Mouse (Mus musculus) liver, embryonic 16.5 days (tissue): Measurements from ENCODE around the gene Gm26938. TPM values are rescaled to one million over a fixed set of nuclear protein-coding genes. Genes with fewer than 3 reads are reported as not detected.

Experiments
- ATAC-seq: fragments of 200-750 bp; cut with Nextera tagmentation; 2 replicates; pipeline ENCODE4 v1.8.0; 2017; ENCODE audit warnings: low read depth, mild to moderate bottlenecking, moderate number of reproducible peaks, moderate library complexity
- H3K27ac ChIP-seq: fragments of 300-500 bp; sonication (generic); 2 replicates; pipeline ENCODE4 v1.5.1; 2014; ENCODE audit warnings: mild to moderate bottlenecking, low read length
- H3K27me3 ChIP-seq: fragments of 300-500 bp; sonication (generic); 2 replicates; pipeline ENCODE4 v1.6.1; 2014; ENCODE audit warnings: low read depth, low read length, mixed read lengths; ENCODE audit not compliant: control insufficient read depth, insufficient read depth
- H3K36me3 ChIP-seq: fragments of 300-500 bp; sonication (generic); 2 replicates; pipeline ENCODE4 v1.6.1; 2014; ENCODE audit warnings: mild to moderate bottlenecking; ENCODE audit not compliant: control insufficient read depth, insufficient read depth
- H3K4me1 ChIP-seq: fragments of 300-500 bp; sonication (generic); 2 replicates; pipeline ENCODE4 v1.6.1; 2014; ENCODE audit warnings: low read depth, low read length, mixed read lengths; ENCODE audit not compliant: control insufficient read depth
- H3K4me2 ChIP-seq: fragments of 300-500 bp; sonication (generic); 2 replicates; pipeline ENCODE4 v1.6.1; 2014; ENCODE audit warnings: low read depth, low read length, mixed read lengths
- H3K4me3 ChIP-seq: fragments of 300-500 bp; sonication (generic); 2 replicates; pipeline ENCODE4 v1.5.1; 2014; ENCODE audit warnings: low read depth, mild to moderate bottlenecking, low read length
- H3K9ac ChIP-seq: fragments of 300-500 bp; sonication (generic); 2 replicates; pipeline ENCODE4 v1.6.1; 2014; ENCODE audit warnings: low read depth, low read length
- H3K9me3 ChIP-seq: fragments of 300-500 bp; sonication (generic); replicated peaks from 2 replicates; pipeline ENCODE4 v1.6.1; 2016; ENCODE audit warnings: low read length; ENCODE audit not compliant: control insufficient read depth
- WGBS: fragments of 180-500 bp; shearing (Covaris S2); extraction: QIAGEN DNeasy Blood & Tissue Kit; methylation state at CpG from one replicate; pipeline ENCODE4 v1.1.7; 2014; ENCODE audit not compliant: insufficient replicate concordance; 5-methylcytosine and 5-hydroxymethylcytosine counted together
- polyA plus RNA-seq: library from polyadenylated mRNA; unstranded; fragments of >200 nt; fragmentation: Nextera tagmentation; extraction: Ambion mirVana; gene quantifications from 2 replicates; pipeline ENCODE4 v1.2.1, GENCODE M21; 2015

Gm26938 gene
- 0.14 TPM in 1 of 2 replicates, not detected in the other for polyA plus RNA-seq

DNA sequence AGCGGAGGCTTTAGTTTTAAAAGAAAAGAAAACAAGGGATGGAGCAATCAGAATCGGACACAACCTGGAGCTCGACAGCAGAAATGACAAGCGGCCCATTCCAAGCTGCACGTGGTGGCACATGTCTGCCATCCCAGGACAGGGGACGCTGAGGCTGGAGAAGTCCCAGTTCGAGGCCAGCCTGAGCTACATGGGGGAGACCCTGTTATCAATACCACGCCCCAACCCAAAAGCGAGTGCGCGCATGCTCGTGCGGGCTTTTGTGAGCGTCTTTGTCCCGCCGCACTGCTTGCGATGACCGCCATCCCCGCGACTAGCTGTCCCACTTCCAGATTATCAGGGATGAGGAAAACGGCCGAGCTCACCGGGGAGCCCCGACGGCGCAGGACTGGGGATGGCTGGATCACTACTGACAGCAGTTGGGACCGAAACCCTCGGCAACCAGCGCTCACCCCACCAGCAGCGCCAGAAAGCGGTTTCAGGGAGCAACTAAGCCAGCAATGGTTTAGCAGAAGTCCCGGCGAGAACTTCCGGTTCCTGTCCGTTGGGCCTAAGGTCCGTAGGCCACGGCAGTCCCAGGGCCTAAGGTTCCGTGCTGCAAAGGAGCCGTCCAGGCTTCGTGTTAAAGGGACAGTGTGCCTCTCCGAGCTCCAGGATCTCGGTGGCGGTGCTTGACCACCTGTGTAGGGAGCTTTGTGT lies at the start of gene Gm26938, which contains the start of gene Psmg3:
Gene Gm26938, minus strand, starts transcription at position 51 of the 699 bp plus-strand sequence.
Gene Psmg3, minus strand, starts transcription at position 529 of the 699 bp plus-strand sequence.
- WGBS: under 1% methylated on average over 43 of the region's 43 CpGs

DNA sequence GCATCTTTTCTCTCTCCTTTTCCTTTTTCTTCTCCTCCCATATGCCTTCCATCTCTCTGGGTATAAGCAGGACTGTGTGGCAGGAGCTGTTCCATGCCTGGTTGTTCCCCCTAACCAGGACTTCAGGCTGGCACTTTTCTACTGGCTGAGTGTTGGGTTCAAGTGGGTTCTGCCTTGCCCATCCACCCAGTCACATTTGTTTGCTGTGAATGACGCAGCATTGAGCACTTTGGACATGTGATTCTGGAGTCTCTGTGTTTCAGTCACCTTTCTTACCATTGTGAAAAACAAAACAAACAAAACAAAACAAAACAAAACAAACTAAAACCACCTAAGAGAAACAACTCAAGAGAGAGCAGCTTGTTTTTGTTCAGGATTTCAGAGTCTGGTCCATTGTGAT lies 45.3 kb upstream of the Gm26938 start:
- Histone ChIP-seq H3K4me1 (no peaks in the 10 kb centered on the region), H3K4me3 (no peak overlapping the region), H3K9me3 (no peaks in the 10 kb centered on the region), H3K27ac (no peak overlapping the region), H3K4me2 (no peak overlapping the region), H3K36me3 (no peaks in the 10 kb centered on the region), H3K9ac (no peak overlapping the region), H3K27me3 (no peaks in the 10 kb centered on the region)
- no peak for ATAC-seq
- WGBS: 47% methylated on average over 1 of the region's 1 CpGs

More for the DNA sequence above, at the start of gene Gm26938, which contains the start of gene Psmg3:
- ATAC-seq: peak; percentile 87
- Histone ChIP-seq H3K9me3 (no peaks in the 10 kb centered on the region), H3K27me3 (no peaks in the 10 kb centered on the region), H3K9ac (peak within 1 kb of the TSS; percentile 91), H3K27ac (peak within 1 kb of the TSS; percentile 85), H3K4me2 (peak within 1 kb of the TSS; percentile 91), H3K36me3 (peaks cover 6% of the 10 kb centered on the region; the same call in 1 of the 2 replicates), H3K4me1 (peaks cover 20% of the 10 kb centered on the region), H3K4me3 (peak within 1 kb of the TSS; percentile 93)

DNA sequence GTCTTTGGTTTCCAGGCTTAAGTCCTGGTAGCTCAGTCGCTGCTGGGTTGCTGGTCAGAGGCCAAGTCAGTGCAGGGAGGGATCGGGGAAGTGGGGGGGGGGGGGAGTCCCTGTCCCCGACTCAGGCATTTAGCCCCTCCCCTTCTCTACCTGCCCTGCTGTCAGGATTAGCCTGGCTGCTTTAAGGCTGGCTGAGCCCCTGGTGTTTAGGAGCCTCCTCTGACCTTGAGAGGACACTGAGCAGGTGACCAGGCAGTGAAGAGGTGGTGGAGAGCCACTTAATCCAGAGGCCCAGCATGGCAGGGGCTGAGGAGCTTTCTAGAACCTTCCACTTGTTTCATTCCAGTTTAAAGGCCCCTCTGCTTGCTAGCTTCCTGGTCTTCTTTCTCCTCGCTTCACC lies 44.7 kb upstream of the Gm26938 start:
- Histone ChIP-seq H3K27me3 (no peaks in the 10 kb centered on the region), H3K4me3 (no peak overlapping the region), H3K9me3 (no peaks in the 10 kb centered on the region), H3K9ac (no peak overlapping the region), H3K4me2 (no peak overlapping the region), H3K27ac (no peak overlapping the region), H3K36me3 (no peaks in the 10 kb centered on the region), H3K4me1 (no peaks in the 10 kb centered on the region)
- 7% methylated on average over 3 of the region's 4 CpGs for WGBS
- no peak for ATAC-seq

DNA sequence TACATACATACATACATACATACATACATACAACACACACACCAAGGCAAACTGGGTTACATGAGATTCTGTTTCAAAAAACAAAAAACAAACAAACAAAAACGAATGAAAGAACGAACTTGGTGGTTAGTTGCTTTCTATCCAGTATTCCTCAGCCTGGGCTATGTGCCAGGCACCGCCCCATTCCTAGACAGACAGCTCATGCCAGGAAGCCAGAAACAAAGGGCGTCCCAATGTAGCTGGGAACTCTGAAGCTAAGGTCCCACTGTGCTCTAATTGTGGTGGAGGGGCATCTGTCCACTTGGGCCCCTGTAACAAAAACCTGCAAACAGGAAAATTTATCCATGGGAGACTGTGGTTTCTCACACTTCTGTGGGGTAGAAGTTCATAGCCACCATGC lies 36.6 kb upstream of the Gm26938 start:
- Histone ChIP-seq H3K27ac (no peak overlapping the region), H3K9ac (no peak overlapping the region), H3K4me1 (no peaks in the 10 kb centered on the region), H3K36me3 (no peaks in the 10 kb centered on the region), H3K4me2 (no peak overlapping the region), H3K4me3 (no peak overlapping the region), H3K27me3 (no peaks in the 10 kb centered on the region), H3K9me3 (no peaks in the 10 kb centered on the region)
- 38% methylated on average over 4 of the region's 4 CpGs for WGBS
- no peak for ATAC-seq

DNA sequence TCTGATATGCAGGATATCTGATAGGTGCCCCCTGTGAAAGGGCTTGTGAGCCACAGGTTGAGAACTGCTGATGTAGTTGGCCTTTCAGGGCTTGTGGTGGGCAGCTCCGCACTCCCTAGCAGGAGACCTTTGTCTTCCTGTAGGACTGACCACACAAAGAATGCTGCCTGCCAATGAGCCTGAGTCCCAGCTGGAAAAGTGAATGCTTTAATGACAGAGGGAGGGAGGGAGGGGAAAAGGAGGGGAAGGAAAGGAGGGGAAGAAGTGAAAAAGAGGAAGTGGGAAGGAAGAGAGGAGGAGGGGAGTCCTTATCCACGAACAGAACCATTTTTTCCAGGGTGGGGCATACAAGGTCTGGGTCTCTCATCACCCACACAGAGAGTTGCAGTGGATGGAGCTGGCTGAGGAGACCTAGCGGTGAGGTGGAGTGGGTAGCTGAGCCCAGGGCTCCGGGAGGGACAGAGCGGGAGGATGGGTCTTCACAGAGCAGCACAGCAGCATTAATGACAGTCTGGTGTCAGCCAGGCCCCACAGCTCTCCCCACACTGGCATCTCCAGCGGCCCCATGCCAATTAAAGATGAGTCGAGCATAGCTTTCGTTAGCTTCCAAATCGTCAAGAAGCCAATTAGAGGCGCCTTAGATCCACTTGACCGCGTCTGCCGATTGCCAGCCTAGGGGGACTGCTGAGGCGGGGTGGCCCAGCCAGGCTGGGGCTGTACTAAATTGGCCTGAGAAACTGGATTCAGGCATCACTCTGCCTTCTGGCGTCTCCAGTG lies 34.3 kb upstream of the Gm26938 start:
- Histone ChIP-seq H3K9me3 (no peaks in the 10 kb centered on the region), H3K27me3 (no peaks in the 10 kb centered on the region), H3K36me3 (no peaks in the 10 kb centered on the region), H3K9ac (no peak overlapping the region), H3K4me3 (no peak overlapping the region), H3K4me1 (no peaks in the 10 kb centered on the region), H3K4me2 (no peak overlapping the region), H3K27ac (no peak overlapping the region)
- WGBS: 48% methylated on average over 15 of the region's 15 CpGs
- ATAC-seq: no peak

DNA sequence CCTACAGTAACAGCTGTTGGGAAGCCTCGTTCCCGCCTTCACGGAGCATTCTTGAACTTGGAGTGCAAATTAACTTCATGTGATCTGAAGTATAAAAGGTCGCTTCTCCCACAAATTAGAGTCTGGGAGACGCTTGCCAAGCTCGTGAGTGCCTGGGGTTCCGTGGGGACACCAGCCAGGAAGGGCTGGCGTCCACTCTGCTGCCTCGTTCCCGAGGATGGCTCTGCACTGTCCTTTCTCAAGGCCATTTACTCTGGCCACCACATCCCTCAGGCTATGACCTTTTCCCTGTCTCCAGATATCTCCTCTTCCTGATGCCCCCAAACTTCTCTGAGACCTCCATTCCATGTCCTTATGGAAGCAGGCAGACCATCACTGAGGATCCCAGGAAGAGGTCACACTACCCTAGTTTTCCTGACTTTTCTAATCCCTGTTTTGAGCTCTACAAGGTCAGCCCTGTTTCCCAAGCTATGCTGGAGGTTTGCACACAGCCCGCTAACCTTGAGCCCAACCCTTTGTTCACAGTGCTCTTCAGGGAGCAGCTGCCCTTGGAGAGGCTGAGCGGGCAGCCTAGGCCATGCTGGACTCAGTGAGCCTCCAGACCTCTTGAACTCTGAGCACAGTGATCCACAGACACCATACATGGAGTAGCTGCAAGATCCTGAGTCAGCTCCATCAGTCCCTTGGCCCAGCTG lies 23.6 kb upstream of the Gm26938 start:
- Histone ChIP-seq H3K9me3 (no peaks in the 10 kb centered on the region; the same call in 1 of the 2 replicates), H3K27ac (no peak overlapping the region), H3K4me1 (no peaks in the 10 kb centered on the region), H3K4me2 (no peak overlapping the region), H3K9ac (no peak overlapping the region), H3K4me3 (no peak overlapping the region), H3K36me3 (no peaks in the 10 kb centered on the region), H3K27me3 (no peaks in the 10 kb centered on the region)
- 55% methylated on average over 12 of the region's 12 CpGs for WGBS
- no peak for ATAC-seq

DNA sequence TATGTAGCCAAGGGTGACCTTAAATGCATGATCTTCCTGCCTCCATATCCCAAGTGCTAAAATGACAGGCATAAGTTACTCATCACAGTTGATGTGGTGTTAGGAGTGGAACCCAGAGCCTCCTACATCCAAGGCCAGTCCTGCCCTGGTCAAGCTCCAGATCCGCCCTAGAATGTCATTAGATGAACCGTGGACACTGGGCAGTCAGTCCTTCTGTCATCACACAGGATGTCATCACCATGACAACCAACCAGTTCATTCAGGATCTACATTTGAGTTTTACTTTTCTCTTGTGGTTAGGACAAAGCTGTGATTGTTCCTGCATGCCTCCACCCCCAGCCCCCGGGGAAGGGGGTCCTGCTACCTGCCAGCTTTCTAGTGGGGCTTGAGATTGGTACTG lies 12.9 kb upstream of the Gm26938 start:
- Histone ChIP-seq H3K4me2 (no peak overlapping the region), H3K9ac (no peak overlapping the region)

DNA sequence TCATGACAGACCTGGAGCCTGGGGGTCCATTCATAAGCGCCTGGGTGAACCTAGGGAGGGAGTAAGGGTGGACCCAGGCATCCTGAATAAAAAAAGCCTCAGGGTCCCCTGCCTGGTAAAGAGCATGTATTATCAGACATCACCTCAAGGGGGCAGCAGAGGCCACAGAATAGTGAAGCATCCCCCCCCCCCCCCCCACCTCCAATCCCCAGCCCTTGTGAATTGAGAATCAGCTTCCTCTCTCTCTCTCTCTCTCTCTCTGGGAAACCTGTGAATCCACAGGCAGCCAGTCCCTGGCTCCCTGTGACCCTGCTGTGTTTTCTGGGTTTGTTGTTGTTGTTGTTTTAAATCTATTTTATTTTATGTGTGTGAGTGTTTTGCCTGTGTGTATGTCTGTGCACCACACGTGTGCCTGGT lies 12.3 kb upstream of the Gm26938 start:
- ATAC-seq: no peak
- H3K9ac ChIP-seq: no peak overlapping the region
- H3K4me1 ChIP-seq: no peaks in the 10 kb centered on the region; the same call in 1 of the 2 replicates
- no peak overlapping the region for H3K4me2 ChIP-seq
- no peaks in the 10 kb centered on the region for H3K9me3 ChIP-seq
- no peaks in the 10 kb centered on the region for H3K36me3 ChIP-seq
- no peak overlapping the region for H3K4me3 ChIP-seq
- H3K27me3 ChIP-seq: no peaks in the 10 kb centered on the region
- 18% methylated on average over 2 of the region's 2 CpGs for WGBS
- H3K27ac ChIP-seq: no peak overlapping the region

More for the DNA sequence above, 12.9 kb upstream of the Gm26938 start:
- no peak overlapping the region for H3K27ac ChIP-seq
- no peaks in the 10 kb centered on the region for H3K36me3 ChIP-seq
- H3K9me3 ChIP-seq: no peaks in the 10 kb centered on the region
- no peak overlapping the region for H3K4me3 ChIP-seq
- 43% methylated on average over 3 of the region's 3 CpGs for WGBS
- no peaks in the 10 kb centered on the region; the same call in 1 of the 2 replicates for H3K4me1 ChIP-seq
- ATAC-seq: no peak
- no peaks in the 10 kb centered on the region for H3K27me3 ChIP-seq
